Mouse (Mus musculus): Measurements from ENCODE around the gene Prdm16. TPM values are rescaled to one million over a fixed set of nuclear protein-coding genes. Genes with fewer than 3 reads are reported as not detected.

Prdm16 gene
- polyA plus RNA-seq, 1 experiment from 2014 or later = 22.4 TPM

DNA sequence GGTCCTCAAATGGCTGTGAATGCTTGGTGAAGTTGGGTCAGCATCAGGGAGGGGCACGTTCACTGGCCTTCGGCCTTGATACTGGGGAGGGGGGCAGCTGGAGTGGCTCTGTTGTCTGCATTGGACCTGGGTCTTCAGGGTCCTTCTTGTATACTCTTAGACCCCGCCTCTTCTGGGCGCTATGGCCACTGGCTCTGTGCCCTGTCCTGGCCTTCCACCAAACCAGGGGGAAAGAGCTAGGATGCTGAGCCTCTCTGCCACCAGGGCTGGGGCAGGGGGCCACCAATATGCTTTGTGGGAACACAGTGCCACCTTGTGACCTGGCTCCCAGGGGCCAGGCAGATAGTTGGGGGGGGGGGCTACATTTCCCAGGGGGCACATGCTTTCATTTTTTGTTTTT lies 93.5 kb downstream of the Prdm16 start:
- peaks cover 11% of the 10 kb centered on the region; the same call in 1 of the 2 replicates for H3K27me3 ChIP-seq
- no peak overlapping the region for H3K27ac ChIP-seq
- WGBS = 55% methylated on average over 4 of the region's 4 CpGs
- H3K36me3 ChIP-seq = no peaks in the 10 kb centered on the region
- H3K9ac ChIP-seq = no peak overlapping the region
- H3K9me3 ChIP-seq = no peaks in the 10 kb centered on the region
- H3K4me3 ChIP-seq = no peak overlapping the region
- ATAC-seq (ENCODE audit: borderline replicate concordance, extremely low read depth, low FRiP score, low TSS enrichment) = peak; percentile 23; the same call in 1 of the 2 replicates
- no peak overlapping the region for H3K4me2 ChIP-seq
- peaks cover 47% of the 10 kb centered on the region for H3K4me1 ChIP-seq

DNA sequence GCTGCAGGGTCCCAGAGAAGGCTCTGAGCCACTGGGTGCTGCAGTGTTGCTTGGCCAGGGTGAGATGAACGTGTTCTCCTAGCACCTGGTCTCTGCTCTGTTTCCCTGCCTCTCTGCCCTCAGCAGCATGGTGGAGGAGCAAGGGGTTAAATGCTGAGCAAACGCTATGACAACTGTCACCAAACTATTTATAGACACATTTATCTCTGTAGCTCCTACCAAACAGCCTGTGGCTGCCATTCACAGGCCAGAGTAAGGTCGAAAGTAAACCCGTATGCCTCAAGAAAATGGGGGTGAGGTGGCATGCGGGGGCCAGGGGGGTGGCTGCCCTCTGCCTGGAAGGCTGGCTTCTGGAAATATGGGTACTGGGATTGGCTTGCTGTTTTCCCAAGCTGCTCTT lies 94.1 kb downstream of the Prdm16 start:
- Histone ChIP-seq H3K36me3 (no peaks in the 10 kb centered on the region), H3K9ac (no peak overlapping the region), H3K4me1 (peaks cover 47% of the 10 kb centered on the region), H3K9me3 (no peaks in the 10 kb centered on the region), H3K4me3 (no peak overlapping the region), H3K4me2 (no peak overlapping the region), H3K27ac (peak overlapping the region; percentile 8; the same call in 1 of the 2 replicates), H3K27me3 (peaks cover 11% of the 10 kb centered on the region; the same call in 1 of the 2 replicates)
- ATAC-seq (ENCODE audit: borderline replicate concordance, extremely low read depth, low FRiP score, low TSS enrichment) = no peak
- 28% methylated on average over 5 of the region's 5 CpGs for WGBS

DNA sequence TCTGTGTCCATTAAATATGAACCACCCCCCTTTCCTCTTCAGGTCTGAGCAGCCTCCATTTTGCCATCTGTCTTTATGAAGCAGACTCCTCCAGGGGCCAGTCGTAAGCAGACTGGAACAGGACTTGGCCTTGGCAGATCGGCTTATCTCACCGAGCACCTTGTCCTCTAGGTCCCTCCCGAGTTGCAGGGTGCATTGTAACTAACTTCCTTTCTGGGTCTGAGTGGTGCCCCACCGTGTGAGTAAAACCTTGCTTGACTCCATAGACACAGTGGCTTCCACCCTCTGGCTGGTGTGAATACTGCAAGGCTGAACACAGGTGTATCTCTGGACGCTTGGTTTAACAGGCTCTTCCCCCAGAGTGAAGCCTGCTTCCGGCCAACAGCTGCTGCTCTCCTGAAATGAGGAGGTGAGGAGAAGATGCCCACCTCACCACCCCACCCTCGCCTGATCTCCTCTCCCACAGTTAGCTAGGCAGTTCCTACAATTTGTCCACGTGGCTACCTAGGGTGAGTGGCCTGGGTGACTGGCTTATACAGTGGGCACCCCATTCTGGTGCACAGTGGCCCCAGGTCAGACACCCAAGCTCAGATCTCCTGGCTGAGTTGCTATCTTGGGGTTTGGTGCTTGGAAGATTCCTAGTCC lies 94.9 kb downstream of the Prdm16 start:
- H3K9ac ChIP-seq = no peak overlapping the region
- H3K4me2 ChIP-seq = no peak overlapping the region
- no peaks in the 10 kb centered on the region for H3K36me3 ChIP-seq
- no peak overlapping the region for H3K4me3 ChIP-seq
- peak overlapping the region; percentile 11; the same call in 1 of the 2 replicates for H3K27ac ChIP-seq
- peaks cover 47% of the 10 kb centered on the region for H3K4me1 ChIP-seq
- 47% methylated on average over 9 of the region's 9 CpGs for WGBS
- ATAC-seq (ENCODE audit: borderline replicate concordance, extremely low read depth, low FRiP score, low TSS enrichment) = no peak
- no peaks in the 10 kb centered on the region for H3K9me3 ChIP-seq
- peaks cover 11% of the 10 kb centered on the region; the same call in 1 of the 2 replicates for H3K27me3 ChIP-seq

DNA sequence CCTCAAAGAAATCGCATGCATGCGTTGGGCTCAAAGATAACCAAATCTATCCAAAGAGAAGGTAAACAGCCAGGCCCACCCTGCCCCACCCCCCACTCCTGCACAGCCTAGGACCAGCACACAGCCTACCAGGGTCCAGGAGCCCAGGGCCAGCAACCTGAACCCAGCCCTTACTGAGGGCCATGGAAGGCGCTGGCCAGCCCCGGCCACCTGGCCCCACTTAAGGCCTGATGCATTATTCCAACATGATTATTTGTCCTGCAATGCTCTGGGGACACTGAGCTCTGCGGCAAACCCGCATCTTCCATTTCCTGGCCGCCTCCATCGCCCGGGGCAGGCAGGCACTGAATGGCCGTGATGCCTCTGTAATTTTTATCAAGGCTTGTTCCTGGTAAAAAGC lies 96.0 kb downstream of the Prdm16 start:
- H3K27me3 ChIP-seq = peaks cover 8% of the 10 kb centered on the region; the same call in 1 of the 2 replicates
- no peak overlapping the region for H3K4me3 ChIP-seq
- peaks cover 47% of the 10 kb centered on the region for H3K4me1 ChIP-seq
- H3K27ac ChIP-seq = peak overlapping the region; percentile 21; the same call in 1 of the 2 replicates
- H3K9me3 ChIP-seq = no peaks in the 10 kb centered on the region
- no peak overlapping the region for H3K4me2 ChIP-seq
- H3K9ac ChIP-seq = no peak overlapping the region
- 48% methylated on average over 10 of the region's 10 CpGs for WGBS
- no peaks in the 10 kb centered on the region for H3K36me3 ChIP-seq
- 0 out of 2 replicates have a peak, but pooled peaks have one; percentile 17 for ATAC-seq (ENCODE audit: borderline replicate concordance, extremely low read depth, low FRiP score, low TSS enrichment)

DNA sequence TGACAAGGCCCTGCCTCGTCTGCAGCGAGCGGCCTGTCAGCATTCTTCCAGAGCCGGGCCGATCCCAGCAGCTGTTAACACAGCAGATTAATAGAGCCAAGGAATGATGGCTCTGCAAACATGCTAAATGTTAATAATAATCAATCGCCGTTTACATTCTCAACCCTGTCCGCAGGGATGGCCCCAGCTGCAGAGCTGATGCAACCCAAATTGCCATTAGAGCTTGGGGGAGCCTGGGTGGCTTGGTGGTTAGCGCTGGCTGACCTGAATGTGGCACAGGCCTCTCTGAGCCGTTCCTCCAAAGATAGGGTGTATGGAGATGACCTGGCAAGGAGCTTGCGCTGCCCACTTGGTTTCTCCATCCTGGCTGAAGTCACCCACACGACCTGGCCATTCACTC lies 97.0 kb downstream of the Prdm16 start:
- ATAC-seq (ENCODE audit: borderline replicate concordance, extremely low read depth, low FRiP score, low TSS enrichment) = no peak
- peaks cover 4% of the 10 kb centered on the region; the same call in 1 of the 2 replicates for H3K27me3 ChIP-seq
- 47% methylated on average over 12 of the region's 12 CpGs for WGBS
- no peaks in the 10 kb centered on the region for H3K36me3 ChIP-seq
- H3K4me1 ChIP-seq = peaks cover 47% of the 10 kb centered on the region
- no peak overlapping the region for H3K27ac ChIP-seq
- H3K4me3 ChIP-seq = no peak overlapping the region
- H3K4me2 ChIP-seq = no peak overlapping the region
- H3K9ac ChIP-seq = no peak overlapping the region
- H3K9me3 ChIP-seq = no peaks in the 10 kb centered on the region

DNA sequence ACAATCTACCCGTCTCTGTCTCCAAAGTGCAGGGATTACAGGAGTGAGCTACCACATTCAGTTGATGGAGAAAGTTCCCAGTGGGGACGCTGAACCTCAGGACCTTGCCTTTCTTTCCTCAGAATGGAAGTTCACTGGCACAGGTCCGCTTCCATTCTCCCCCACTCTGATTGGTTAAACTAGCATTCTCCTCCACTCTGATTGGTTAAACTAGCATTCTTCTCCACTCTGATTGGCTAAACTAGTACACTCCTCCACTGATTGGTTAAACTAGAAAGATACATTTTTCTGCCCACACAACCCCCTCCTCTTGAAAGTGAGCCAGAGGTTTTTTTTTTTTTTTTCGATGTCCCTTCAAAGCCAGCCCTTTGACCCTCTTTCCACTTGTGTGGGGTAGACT lies 97.9 kb downstream of the Prdm16 start:
- Histone ChIP-seq H3K36me3 (no peaks in the 10 kb centered on the region), H3K27me3 (no peaks in the 10 kb centered on the region; the same call in 1 of the 2 replicates), H3K4me3 (no peak overlapping the region), H3K27ac (no peak overlapping the region), H3K4me1 (peaks cover 45% of the 10 kb centered on the region), H3K9ac (no peak overlapping the region), H3K9me3 (no peaks in the 10 kb centered on the region), H3K4me2 (no peak overlapping the region)
- ATAC-seq (ENCODE audit: borderline replicate concordance, extremely low read depth, low FRiP score, low TSS enrichment) = no peak
- WGBS = 75% methylated on average over 4 of the region's 4 CpGs

DNA sequence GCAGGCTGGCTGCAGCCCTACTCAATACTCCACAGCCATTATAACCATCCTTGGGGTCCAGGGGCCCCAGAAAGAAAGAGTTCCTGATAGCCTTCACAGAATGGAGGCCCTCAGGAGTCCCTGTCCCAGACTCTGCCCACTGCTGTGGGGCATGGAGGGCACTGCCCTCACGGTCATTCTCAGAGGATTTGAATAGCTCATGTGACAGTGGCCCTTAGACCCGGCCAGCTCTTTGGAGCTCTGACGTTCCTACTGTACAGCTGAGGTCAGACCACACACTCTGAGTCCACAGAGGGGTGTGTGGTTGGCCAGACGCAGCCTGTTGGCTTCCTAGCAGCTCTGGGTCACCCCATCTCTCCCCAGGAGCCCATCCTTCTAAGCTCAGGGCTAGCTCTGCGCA lies 100.6 kb downstream of the Prdm16 start:
- peaks cover 39% of the 10 kb centered on the region for H3K4me1 ChIP-seq
- WGBS = 62% methylated on average over 5 of the region's 5 CpGs
- ATAC-seq (ENCODE audit: borderline replicate concordance, extremely low read depth, low FRiP score, low TSS enrichment) = no peak

DNA sequence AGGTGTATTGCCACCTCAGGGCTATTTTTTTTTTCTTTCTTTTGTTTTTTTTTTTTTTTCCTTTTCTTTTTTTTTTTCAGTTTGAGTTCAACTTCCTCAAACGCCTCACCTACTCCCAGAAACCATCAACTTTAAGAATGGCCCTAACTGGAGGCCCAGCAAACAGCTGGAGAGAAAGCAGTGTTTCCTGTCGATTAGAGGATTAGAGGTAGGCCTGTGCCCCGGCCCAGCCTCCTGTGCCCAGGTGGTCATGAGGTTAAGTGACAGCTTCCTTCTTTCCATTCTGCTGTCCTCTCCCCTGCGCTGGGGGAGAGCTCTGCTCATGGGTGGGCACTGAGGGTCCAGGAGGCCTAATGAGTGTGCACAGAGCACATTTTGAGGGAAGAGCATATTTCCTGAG lies 105.3 kb downstream of the Prdm16 start:
- WGBS = 50% methylated on average over 4 of the region's 4 CpGs
- no peaks in the 10 kb centered on the region for H3K9me3 ChIP-seq
- no peak overlapping the region for H3K4me3 ChIP-seq
- no peak overlapping the region for H3K27ac ChIP-seq
- no peak overlapping the region for H3K4me2 ChIP-seq
- H3K9ac ChIP-seq = no peak overlapping the region
- H3K27me3 ChIP-seq = no peaks in the 10 kb centered on the region
- peaks cover 59% of the 10 kb centered on the region for H3K4me1 ChIP-seq
- no peaks in the 10 kb centered on the region for H3K36me3 ChIP-seq
- no peak for ATAC-seq (ENCODE audit: borderline replicate concordance, extremely low read depth, low FRiP score, low TSS enrichment)

More for the DNA sequence above, 100.6 kb downstream of the Prdm16 start:
- no peak overlapping the region for H3K27ac ChIP-seq
- H3K9me3 ChIP-seq = no peaks in the 10 kb centered on the region
- no peak overlapping the region for H3K9ac ChIP-seq
- H3K27me3 ChIP-seq = no peaks in the 10 kb centered on the region
- H3K36me3 ChIP-seq = no peaks in the 10 kb centered on the region
- H3K4me2 ChIP-seq = no peak overlapping the region
- H3K4me3 ChIP-seq = no peak overlapping the region

DNA sequence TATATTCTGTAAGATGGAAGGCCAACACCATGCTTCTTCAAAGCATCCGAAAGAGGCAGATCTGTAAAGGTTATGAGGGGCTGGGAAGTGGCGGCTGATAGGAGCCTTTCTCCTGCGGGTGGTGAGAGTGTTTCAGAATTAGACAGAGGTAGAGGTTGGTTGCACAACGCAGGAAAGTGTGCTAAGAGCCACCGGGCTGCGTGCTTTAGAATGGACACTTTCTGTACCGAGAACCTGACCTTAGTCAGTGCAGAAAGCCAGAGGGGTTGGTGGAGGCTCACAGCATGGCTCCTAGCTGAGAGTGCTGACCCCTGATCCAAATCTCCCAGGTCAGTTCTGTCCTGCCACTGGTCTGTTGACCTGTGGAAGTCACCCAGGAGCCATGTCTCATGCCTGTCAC lies 106.3 kb downstream of the Prdm16 start:
- WGBS = 39% methylated on average over 7 of the region's 7 CpGs
- Histone ChIP-seq H3K27me3 (no peaks in the 10 kb centered on the region), H3K4me2 (no peak overlapping the region), H3K9me3 (no peaks in the 10 kb centered on the region), H3K36me3 (no peaks in the 10 kb centered on the region), H3K4me1 (peaks cover 63% of the 10 kb centered on the region), H3K9ac (no peak overlapping the region), H3K4me3 (no peak overlapping the region), H3K27ac (no peak overlapping the region)
- no peak for ATAC-seq (ENCODE audit: borderline replicate concordance, extremely low read depth, low FRiP score, low TSS enrichment)

DNA sequence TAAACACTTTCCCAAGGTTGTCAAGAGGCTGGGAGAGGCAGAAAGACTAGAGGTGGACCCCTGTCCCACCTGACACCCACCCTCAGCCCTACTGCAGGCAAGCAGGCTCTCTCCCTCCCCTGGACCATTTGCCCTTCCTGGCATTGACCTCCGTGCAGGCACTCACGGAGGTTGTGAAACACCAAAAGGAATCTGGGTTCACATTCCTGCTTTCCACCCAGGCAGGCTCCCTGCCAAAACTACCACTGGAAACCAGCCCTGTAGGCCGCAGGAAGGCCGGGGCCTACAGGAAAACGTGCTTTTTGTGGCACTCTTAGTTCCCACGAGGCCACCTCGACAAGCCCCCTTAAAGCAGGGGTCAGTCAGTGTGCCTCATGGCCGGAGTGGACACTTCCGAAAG lies 109.2 kb downstream of the Prdm16 start:
- Histone ChIP-seq H3K4me2 (no peak overlapping the region), H3K27me3 (no peaks in the 10 kb centered on the region), H3K27ac (peak overlapping the region; percentile 94), H3K36me3 (no peaks in the 10 kb centered on the region), H3K9ac (0 out of 2 replicates have a peak overlapping the region, but pooled peaks have one; percentile 1), H3K4me3 (no peak overlapping the region), H3K9me3 (no peaks in the 10 kb centered on the region), H3K4me1 (peaks cover 56% of the 10 kb centered on the region)
- 26% methylated on average over 9 of the region's 9 CpGs for WGBS
- peak; percentile 41; the same call in 1 of the 2 replicates for ATAC-seq (ENCODE audit: borderline replicate concordance, extremely low read depth, low FRiP score, low TSS enrichment)

DNA sequence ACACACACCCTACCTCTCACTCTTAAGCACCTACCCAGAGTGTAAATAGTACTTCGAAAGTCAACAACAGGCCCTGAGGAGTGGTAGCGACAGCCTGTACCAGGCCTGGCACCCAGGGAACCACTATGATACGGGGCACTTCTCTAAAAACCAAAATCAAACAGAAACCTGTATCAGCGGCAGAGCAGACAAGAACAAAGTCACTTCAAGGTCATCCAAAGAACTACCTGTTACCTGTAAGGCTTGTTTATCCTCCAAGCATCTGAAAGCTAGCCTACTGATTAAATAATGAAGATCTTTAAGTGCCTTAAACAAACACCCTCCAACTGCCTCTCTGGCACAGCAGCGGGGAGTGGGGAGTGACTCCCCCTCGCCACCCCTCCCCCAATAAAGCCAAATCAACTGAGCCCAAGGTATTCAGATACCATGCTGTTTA lies 110.3 kb downstream of the Prdm16 start:
- Histone ChIP-seq H3K36me3 (no peaks in the 10 kb centered on the region), H3K9ac (no peak overlapping the region), H3K27me3 (no peaks in the 10 kb centered on the region), H3K4me2 (no peak overlapping the region; the same call in 1 of the 2 replicates), H3K27ac (peak overlapping the region; percentile 94), H3K4me3 (no peak overlapping the region), H3K4me1 (peaks cover 46% of the 10 kb centered on the region), H3K9me3 (no peaks in the 10 kb centered on the region)
- 64% methylated on average over 6 of the region's 6 CpGs for whole genome bisulfite sequencing
- ATAC-seq (ENCODE audit: borderline replicate concordance, extremely low read depth, low FRiP score, low TSS enrichment) = peak; percentile 73; the same call in 1 of the 2 replicates

DNA sequence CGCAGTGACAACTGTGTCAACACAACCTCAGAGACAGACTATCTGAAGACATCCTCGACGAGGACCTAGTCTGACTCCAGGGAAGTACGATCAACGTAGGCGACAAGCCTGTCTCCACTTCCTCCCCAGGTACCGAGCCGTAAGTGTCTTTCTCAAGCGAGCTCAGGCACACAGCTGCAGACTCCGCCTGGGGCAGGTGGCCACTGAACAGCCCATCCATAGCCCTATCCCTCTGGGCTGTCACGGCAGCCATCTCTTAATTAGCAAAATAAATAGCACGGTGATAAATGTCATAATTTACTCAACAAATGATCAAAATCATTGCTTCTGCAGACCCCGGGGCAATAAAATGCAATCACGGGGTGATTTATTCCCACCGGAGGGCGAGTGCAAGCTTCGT lies 112.8 kb downstream of the Prdm16 start:
- Histone ChIP-seq H3K36me3 (no peaks in the 10 kb centered on the region), H3K9ac (no peak overlapping the region), H3K4me1 (peaks cover 40% of the 10 kb centered on the region), H3K27ac (0 out of 2 replicates have a peak overlapping the region, but pooled peaks have one; percentile 38), H3K27me3 (no peaks in the 10 kb centered on the region), H3K9me3 (no peaks in the 10 kb centered on the region), H3K4me2 (no peak overlapping the region), H3K4me3 (no peak overlapping the region)
- WGBS = 43% methylated on average over 17 of the region's 17 CpGs
- ATAC-seq (ENCODE audit: borderline replicate concordance, extremely low read depth, low FRiP score, low TSS enrichment) = no peak
